ENCODE assay signal across 10 mouse cellular contexts in genomic region chr11:82831008-82831893, GRCm38 (mm10). TPM values are rescaled to one million over a fixed set of nuclear protein-coding genes. Genes with fewer than 3 reads are reported as not detected.
DNase-seq lines count a peak whose midpoint lies in the region; ATAC-seq and TF ChIP-seq lines count a peak whose summit lies in the region.
"Had no signal": no experiment of that assay in that cellular context is flagged by ENCODE, and none has a peak within 500 bp of the region (broad histone marks: within the 10 kb centered on the region; RNA-seq: fewer than 3 reads in every experiment).

No protein-coding gene starts in this region.

- intact Hi-C loops in gastrocnemius, adult 2 months (cut with DNase I): no loop called here

- peak overlapping the region; percentile 39 for H3K4me3 ChIP-seq in gastrocnemius, adult 2 months
- no peak overlapping the region for H3K4me3 ChIP-seq in liver, embryonic 12.5 days
- H3K4me3 ChIP-seq in forebrain, embryonic 13.5 days: peak overlapping the region; percentile 1; the same call in 1 of the 2 replicates
- H3K4me3 ChIP-seq in midbrain, embryonic 16.5 days (ENCODE audit: low read depth, low read length): no peak overlapping the region

- H3K4me2 ChIP-seq in liver, embryonic 12.5 days: peak overlapping the region; percentile 23; the same call in 1 of the 2 replicates
- peak overlapping the region; percentile 46 for H3K4me2 ChIP-seq in forebrain, embryonic 13.5 days
- H3K4me2 ChIP-seq in midbrain, embryonic 16.5 days (ENCODE audit: low read length): peak overlapping the region; percentile 23

- DNase-seq in gastrocnemius, adult 2 months: no peak
- no peak for DNase-seq in gastrocnemius, adult 18-20 months (ENCODE audit: low spot score)
- DNase-seq in liver: no peak
- DNase-seq in ovary, postnatal 10 days (ENCODE audit: low spot score): no peak
- DNase-seq in spleen, adult 12 weeks (ENCODE audit: low spot score): no peak
- DNase-seq: adrenal gland, postnatal 10 days; thymus, postnatal 4 days had no signal

- WGBS in liver, embryonic 12.5 days (ENCODE audit: insufficient replicate concordance): 36% methylated on average over 10 of the region's 10 CpGs
- WGBS in forebrain, embryonic 13.5 days: 11% methylated on average over 10 of the region's 10 CpGs
- WGBS in midbrain, embryonic 16.5 days: 22% methylated on average over 10 of the region's 10 CpGs

- peaks cover 31% of the 10 kb centered on the region for H3K36me3 ChIP-seq in liver, embryonic 12.5 days
- no peaks in the 10 kb centered on the region for H3K36me3 ChIP-seq in forebrain, embryonic 13.5 days (ENCODE audit: poor library complexity, severe bottlenecking)
- no peaks in the 10 kb centered on the region for H3K36me3 ChIP-seq in midbrain, embryonic 16.5 days (ENCODE audit: control insufficient read depth, insufficient read depth, low read length)

- H3K9me3 ChIP-seq in liver, embryonic 12.5 days (replicated peaks): no peaks in the 10 kb centered on the region
- no peaks in the 10 kb centered on the region for H3K9me3 ChIP-seq in forebrain, embryonic 13.5 days (replicated peaks)
- H3K9me3 ChIP-seq in midbrain, embryonic 16.5 days (replicated peaks; ENCODE audit: control insufficient read depth, low read length, poor library complexity, severe bottlenecking): no peaks in the 10 kb centered on the region

- no peak for TF ChIP-seq CTCF in gastrocnemius, adult 2 months (IDR thresholded peaks at IDR 0.05)

- no peak for ATAC-seq in liver, embryonic 12.5 days
- ATAC-seq in forebrain, embryonic 13.5 days: 0 out of 2 replicates have a peak, but pooled peaks have one; percentile 65
- ATAC-seq in midbrain, embryonic 16.5 days: no peak

- H3K27me3 ChIP-seq in liver, embryonic 12.5 days (replicated peaks): no peaks in the 10 kb centered on the region
- H3K27me3 ChIP-seq in forebrain, embryonic 13.5 days: no peaks in the 10 kb centered on the region
- no peaks in the 10 kb centered on the region for H3K27me3 ChIP-seq in midbrain, embryonic 16.5 days (ENCODE audit: control insufficient read depth, insufficient read depth, low read depth, low read length)

- peak overlapping the region; percentile 52 for H3K27ac ChIP-seq in gastrocnemius, adult 2 months
- H3K27ac ChIP-seq in liver, embryonic 12.5 days: no peak overlapping the region; the same call in 1 of the 2 replicates
- peak overlapping the region; percentile 48 for H3K27ac ChIP-seq in forebrain, embryonic 13.5 days
- no peak overlapping the region for H3K27ac ChIP-seq in midbrain, embryonic 16.5 days (ENCODE audit: low read length)

- H3K9ac ChIP-seq in liver, embryonic 12.5 days: no peak overlapping the region
- H3K9ac ChIP-seq in forebrain, embryonic 13.5 days: peak overlapping the region; percentile 22
- H3K9ac ChIP-seq in midbrain, embryonic 16.5 days (ENCODE audit: low read depth, low read length): 0 out of 2 replicates have a peak overlapping the region, but pooled peaks have one; percentile 22

- H3K4me1 ChIP-seq in liver, embryonic 12.5 days: peaks cover 43% of the 10 kb centered on the region
- peaks cover 33% of the 10 kb centered on the region for H3K4me1 ChIP-seq in forebrain, embryonic 13.5 days
- H3K4me1 ChIP-seq in midbrain, embryonic 16.5 days (ENCODE audit: control insufficient read depth, insufficient read depth, low read length): peaks cover 15% of the 10 kb centered on the region

RNA-seq across cellular contexts. Expression of gene Rffl, which starts 39.8 kb away (rescaled TPM):
- 10 to 100 TPM in 1 of 2 experiments, 1 to 10 TPM in 1; 6.5 to 10.1 TPM for total RNA-seq in gastrocnemius, adult 2 months (2021)
- 1 to 10 TPM; 6.3 to 7.4 TPM for total RNA-seq in gastrocnemius, adult 18-20 months (2021)
- polyA plus RNA-seq in liver, embryonic 12.5 days (2016; fragmentation: Nextera tagmentation; extraction: Ambion mirVana): 28.1 and 28.8 TPM in 2 replicates
- polyA plus RNA-seq in forebrain, embryonic 13.5 days (2015; fragmentation: Nextera tagmentation; extraction: Ambion mirVana): 14.4 and 15.1 TPM in 2 replicates
- polyA plus RNA-seq in midbrain, embryonic 16.5 days (2015; fragmentation: Nextera tagmentation; extraction: Ambion mirVana): 3.9 and 4.2 TPM in 2 replicates

RNA-seq across cellular contexts. Expression of gene Lig3, which starts 50.3 kb away (rescaled TPM):
- total RNA-seq in gastrocnemius, adult 2 months (2021): 10 to 100 TPM; 21.4 to 22.7 TPM
- 10 to 100 TPM; 17.0 to 17.1 TPM for total RNA-seq in gastrocnemius, adult 18-20 months (2021)
- polyA plus RNA-seq in liver, embryonic 12.5 days (2016; fragmentation: Nextera tagmentation; extraction: Ambion mirVana): 19.7 and 19.8 TPM in 2 replicates
- 31.4 and 35.9 TPM in 2 replicates for polyA plus RNA-seq in forebrain, embryonic 13.5 days (2015; fragmentation: Nextera tagmentation; extraction: Ambion mirVana)
- polyA plus RNA-seq in midbrain, embryonic 16.5 days (2015; fragmentation: Nextera tagmentation; extraction: Ambion mirVana): 25.6 and 28.5 TPM in 2 replicates

RNA-seq across cellular contexts. Expression of gene Rad51d, which starts 59.2 kb away (rescaled TPM):
- 1 to 10 TPM; 2.7 to 3.6 TPM for total RNA-seq in gastrocnemius, adult 2 months (2021)
- 1 to 10 TPM; 2.9 to 4.7 TPM for total RNA-seq in gastrocnemius, adult 18-20 months (2021)
- 8.6 and 10.0 TPM in 2 replicates for polyA plus RNA-seq in liver, embryonic 12.5 days (2016; fragmentation: Nextera tagmentation; extraction: Ambion mirVana)
- polyA plus RNA-seq in forebrain, embryonic 13.5 days (2015; fragmentation: Nextera tagmentation; extraction: Ambion mirVana): 10.9 and 12.8 TPM in 2 replicates
- polyA plus RNA-seq in midbrain, embryonic 16.5 days (2015; fragmentation: Nextera tagmentation; extraction: Ambion mirVana): 13.6 and 13.7 TPM in 2 replicates

Comparison
In these comparisons a context has a peak if more than half of its experiments do, and no peak if none do; other contexts are left out.
1. H3K27ac ChIP-seq: peak in gastrocnemius, adult 2 months (single experiment) and forebrain, embryonic 13.5 days (single experiment); none in liver, embryonic 12.5 days (single experiment) and midbrain, embryonic 16.5 days (single experiment).
2. H3K4me3 ChIP-seq: peak in gastrocnemius, adult 2 months (single experiment) and forebrain, embryonic 13.5 days (single experiment); none in liver, embryonic 12.5 days (single experiment) and midbrain, embryonic 16.5 days (single experiment).
3. Peak in every context shown above with its lines, with median percentiles within 50 percentile points of each other: H3K4me2 ChIP-seq.